ENCODE assay signal across 14 mouse cellular contexts in the genomic region with DNA sequence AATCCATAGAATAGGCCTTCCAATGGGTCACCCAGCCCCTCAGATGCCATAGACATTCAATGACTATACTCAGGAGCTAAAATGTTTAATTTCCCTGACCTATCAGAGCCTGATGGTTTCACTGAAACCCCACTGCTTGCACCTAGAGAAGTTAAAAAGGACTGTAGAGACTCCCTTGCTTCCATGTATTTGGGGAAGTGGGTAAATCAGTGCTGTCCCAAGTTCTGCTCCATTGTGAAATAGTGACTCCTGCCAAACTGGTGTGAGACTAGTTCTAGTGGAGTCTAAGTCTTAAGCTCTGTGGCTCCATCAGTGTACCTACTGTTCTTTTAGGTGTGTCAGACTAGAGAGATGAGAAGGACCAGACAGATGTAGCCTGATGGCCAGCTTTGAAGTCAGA.
DNase-seq lines count a peak whose midpoint lies in the region; ATAC-seq and TF ChIP-seq lines count a peak whose summit lies in the region.
"Had no signal": no experiment of that assay in that cellular context is flagged by ENCODE, and none has a peak within 500 bp of the region (broad histone marks: within the 10 kb centered on the region; RNA-seq: fewer than 3 reads in every experiment).

No protein-coding gene starts in this region.

- H3K9me3 ChIP-seq in hindbrain, embryonic 14.5 days (ENCODE audit: control insufficient read depth, low read length): no peaks in the 10 kb centered on the region
- H3K9me3 ChIP-seq in hindbrain, postnatal 0 days (ENCODE audit: low read length): no peaks in the 10 kb centered on the region
- no peaks in the 10 kb centered on the region for H3K9me3 ChIP-seq in embryonic facial prominence, embryonic 10.5 days
- H3K9me3 ChIP-seq: hindbrain, embryonic 15.5 days; intestine, embryonic 15.5 days had no signal

- H3K9ac ChIP-seq in hindbrain, embryonic 14.5 days: no peak overlapping the region
- H3K9ac ChIP-seq in hindbrain, postnatal 0 days (replicated peaks; ENCODE audit: low read length): no peak overlapping the region
- H3K9ac ChIP-seq: hindbrain, embryonic 15.5 days; intestine, embryonic 15.5 days had no signal

- H3K4me1 ChIP-seq in hindbrain, embryonic 14.5 days (replicated peaks; ENCODE audit: control insufficient read depth, insufficient read depth, low read length): no peaks in the 10 kb centered on the region
- no peaks in the 10 kb centered on the region for H3K4me1 ChIP-seq in hindbrain, postnatal 0 days (ENCODE audit: insufficient read depth, low read length)
- H3K4me1 ChIP-seq in embryonic facial prominence, embryonic 10.5 days: peaks cover 28% of the 10 kb centered on the region
- H3K4me1 ChIP-seq: hindbrain, embryonic 15.5 days; intestine, embryonic 15.5 days had no signal

- no peak overlapping the region for H3K4me2 ChIP-seq in hindbrain, embryonic 14.5 days (replicated peaks)
- H3K4me2 ChIP-seq in hindbrain, postnatal 0 days (ENCODE audit: low read depth, low read length): no peak overlapping the region
- H3K4me2 ChIP-seq: heart, embryonic 11.5 days; hindbrain, embryonic 15.5 days; intestine, embryonic 15.5 days had no signal

- ATAC-seq in hindbrain, embryonic 14.5 days (ENCODE audit: low FRiP score): peak; percentile 31; the same call in 1 of the 2 replicates
- ATAC-seq in hindbrain, postnatal 0 days: no peak
- ATAC-seq in common myeloid progenitor, adult 5-6 weeks (replicated peaks; ENCODE audit: low read depth, poor library complexity, severe bottlenecking): 0 out of 2 replicates have a peak, but pooled peaks have one; percentile 32
- ATAC-seq in megakaryocyte progenitor cell, adult 5-6 weeks (replicated peaks; ENCODE audit: poor library complexity): peak; percentile 52
- ATAC-seq: CD4-positive, CD25-positive, alpha-beta regulatory T cell, adult 4 months had no signal

- no peak for DNase-seq in hindbrain, embryonic 14.5 days (ENCODE audit: low spot score)
- no peak for DNase-seq in hindbrain, postnatal 0 days (ENCODE audit: low spot score)
- no peak for DNase-seq in embryonic facial prominence, embryonic 10.5 days (ENCODE audit: low spot score)
- no peak for DNase-seq in right cerebral cortex, postnatal 10 days (ENCODE audit: low spot score in 2 of 2)
- DNase-seq: adrenal gland, adult 2 months; cerebellum, adult 9-11 months; embryo, embryonic 11 days; gastrocnemius, postnatal 25 days had no signal

- H3K27ac ChIP-seq in hindbrain, embryonic 14.5 days: no peak overlapping the region
- no peak overlapping the region for H3K27ac ChIP-seq in hindbrain, postnatal 0 days
- 0 out of 2 replicates have a peak overlapping the region, but pooled peaks have one; percentile 24 for H3K27ac ChIP-seq in embryonic facial prominence, embryonic 10.5 days (replicated peaks)
- H3K27ac ChIP-seq: hindbrain, embryonic 15.5 days; intestine, embryonic 15.5 days had no signal

- no peaks in the 10 kb centered on the region for H3K27me3 ChIP-seq in hindbrain, embryonic 14.5 days (ENCODE audit: control insufficient read depth, insufficient read depth, low read length)
- H3K27me3 ChIP-seq in hindbrain, postnatal 0 days (ENCODE audit: insufficient read depth, low read length): no peaks in the 10 kb centered on the region
- H3K27me3 ChIP-seq in embryonic facial prominence, embryonic 10.5 days (replicated peaks; ENCODE audit: low read depth, poor library complexity, severe bottlenecking): no peaks in the 10 kb centered on the region
- H3K27me3 ChIP-seq: hindbrain, embryonic 15.5 days; intestine, embryonic 15.5 days had no signal

- no peak overlapping the region for H3K4me3 ChIP-seq in hindbrain, embryonic 14.5 days (replicated peaks; ENCODE audit: low read length)
- H3K4me3 ChIP-seq in hindbrain, postnatal 0 days (ENCODE audit: low read length): no peak overlapping the region
- no peak overlapping the region for H3K4me3 ChIP-seq in embryonic facial prominence, embryonic 10.5 days
- H3K4me3 ChIP-seq: hindbrain, embryonic 15.5 days; intestine, embryonic 15.5 days had no signal

- no peaks in the 10 kb centered on the region for H3K36me3 ChIP-seq in hindbrain, embryonic 14.5 days (replicated peaks; ENCODE audit: control insufficient read depth, insufficient read depth)
- H3K36me3 ChIP-seq in hindbrain, postnatal 0 days (ENCODE audit: insufficient read depth, low read length): no peaks in the 10 kb centered on the region
- no peaks in the 10 kb centered on the region for H3K36me3 ChIP-seq in embryonic facial prominence, embryonic 10.5 days (replicated peaks)
- H3K36me3 ChIP-seq: hindbrain, embryonic 15.5 days; intestine, embryonic 15.5 days had no signal

- no peak for TF ChIP-seq CTCF in hindbrain, postnatal 0 days (IDR thresholded peaks at IDR 0.05; ENCODE audit: low read depth)
